Mouse (Mus musculus) ES-Bruce4 (cell line): Measurements from ENCODE around the gene Traf4. TPM values are rescaled to one million over a fixed set of nuclear protein-coding genes. Genes with fewer than 3 reads are reported as not detected.

Source experiments
- H3K27ac ChIP-seq: 2 replicates; pipeline ENCODE4 v1.5.1; 2012; ENCODE audit warnings: low read length, inconsistent platforms; ENCODE audit not compliant: insufficient read depth
- H3K27me3 ChIP-seq: 2 replicates; pipeline ENCODE4 v1.6.1; 2012; ENCODE audit warnings: mild to moderate bottlenecking, low read length, inconsistent platforms; ENCODE audit not compliant: control insufficient read depth, poor library complexity, insufficient read depth, severe bottlenecking
- H3K36me3 ChIP-seq: 2 replicates; pipeline ENCODE4 v1.6.1; 2012; ENCODE audit warnings: inconsistent platforms, mild to moderate bottlenecking, low read length, moderate library complexity; ENCODE audit not compliant: control insufficient read depth, poor library complexity, insufficient read depth, severe bottlenecking
- H3K4me1 ChIP-seq: one replicate; pipeline ENCODE4 v1.8.1; 2011; ENCODE audit warnings: low read length; ENCODE audit not compliant: control insufficient read depth, insufficient read depth
- H3K4me3 ChIP-seq: 2 replicates; pipeline ENCODE4 v1.5.1; 2011; ENCODE audit warnings: low read depth, mild to moderate bottlenecking, low read length
- H3K9ac ChIP-seq: 2 replicates; pipeline ENCODE4 v1.6.1; 2012; ENCODE audit warnings: low read depth, mild to moderate bottlenecking, inconsistent platforms; ENCODE audit not compliant: poor library complexity, severe bottlenecking
- H3K9me3 ChIP-seq: replicated peaks from 2 replicates; pipeline ENCODE4 v1.6.1; 2012; ENCODE audit warnings: mild to moderate bottlenecking, low read length, inconsistent platforms; ENCODE audit not compliant: control insufficient read depth, poor library complexity, insufficient read depth, severe bottlenecking
- CTCF ChIP-seq: IDR thresholded peaks from one replicate; pipeline ENCODE4 v1.8.1; 2011; ENCODE audit warnings: low read depth, low read length
- EP300 ChIP-seq: IDR thresholded peaks from 2 replicates; pipeline ENCODE4 v1.6.1; 2011; ENCODE audit warnings: low read depth, low read length; ENCODE audit not compliant: insufficient read depth
- POLR2A ChIP-seq: IDR thresholded peaks from one replicate; pipeline ENCODE4 v1.8.1; 2011; ENCODE audit warnings: low read length; ENCODE audit not compliant: insufficient read depth
- polyA plus RNA-seq: library from polyadenylated mRNA; stranded (reverse); fragments of >200 nt; gene quantifications from 2 replicates; pipeline ENCODE4 v1.2.4, GENCODE M21; 2011; ENCODE audit warnings: low read depth; ENCODE audit not compliant: missing spikeins, insufficient read depth, insufficient read length

Traf4 gene
- polyA plus RNA-seq, 1 experiment, result 87.4 TPM

GRCm38 (mm10) chr11:78113616-78114015, 51.8 kb downstream of the Traf4 start:
- Histone ChIP-seq H3K4me1 (peaks cover 1% of the 10 kb centered on the region), H3K9ac (no peak overlapping the region), H3K9me3 (no peaks in the 10 kb centered on the region), H3K36me3 (no peaks in the 10 kb centered on the region), H3K27ac (no peak overlapping the region), H3K4me3 (no peak overlapping the region), H3K27me3 (no peaks in the 10 kb centered on the region)
- TF ChIP-seq CTCF, result no peak
- no peak for TF ChIP-seq EP300
- no peak for TF ChIP-seq POLR2A

Other genes with a start within 250 kb of the Traf4 start
- 0.33 and 0.57 TPM in 2 replicates for gene Sez6, start 234.8 kb downstream of the Traf4 start, polyA plus RNA-seq
- 50.8 and 58.2 TPM in 2 replicates for gene Phf12, start 182.8 kb downstream of the Traf4 start, polyA plus RNA-seq
- gene Dhrs13, start 133.3 kb downstream of the Traf4 start, polyA plus RNA-seq, result 8.7 and 10.7 TPM in 2 replicates
- gene Flot2, start 127.7 kb downstream of the Traf4 start, polyA plus RNA-seq, result 76.6 and 85.5 TPM in 2 replicates
- 24.0 and 25.1 TPM in 2 replicates for gene Eral1, start 85.2 kb downstream of the Traf4 start, polyA plus RNA-seq
- gene Fam222b, start 70.9 kb downstream of the Traf4 start, polyA plus RNA-seq, result 17.5 and 18.1 TPM in 2 replicates
- gene Nek8, start 11.1 kb upstream of the Traf4 start, polyA plus RNA-seq, result 18.1 and 20.0 TPM in 2 replicates
- 12.2 and 13.2 TPM in 2 replicates for gene Tlcd1, start 11.1 kb upstream of the Traf4 start, polyA plus RNA-seq
- 2,740 and 2,914 TPM in 2 replicates for gene Rpl23a, start 18.0 kb upstream of the Traf4 start, polyA plus RNA-seq
- 33.1 and 36.1 TPM in 2 replicates for gene Rab34, start 22.8 kb upstream of the Traf4 start, polyA plus RNA-seq
- gene Proca1, start 27.8 kb upstream of the Traf4 start, polyA plus RNA-seq, result 6.1 and 7.6 TPM in 2 replicates
- gene Sdf2, start 80.2 kb upstream of the Traf4 start, polyA plus RNA-seq, result 53.9 and 56.6 TPM in 2 replicates
- gene Supt6, start 80.4 kb upstream of the Traf4 start, polyA plus RNA-seq, result 73.2 and 73.4 TPM in 2 replicates
- gene 2610507B11Rik, start 96.2 kb upstream of the Traf4 start, polyA plus RNA-seq, result 108 and 112 TPM in 2 replicates
- 0.75 and 1.1 TPM in 2 replicates for gene BC030499, start 125.3 kb upstream of the Traf4 start, polyA plus RNA-seq
- 66.9 and 68.8 TPM in 2 replicates for gene Spag5, start 135.9 kb upstream of the Traf4 start, polyA plus RNA-seq
- gene Aldoc, start 157.4 kb upstream of the Traf4 start, polyA plus RNA-seq, result 32.5 and 55.1 TPM in 2 replicates
- 24.2 and 29.5 TPM in 2 replicates for gene Pigs, start 162.8 kb upstream of the Traf4 start, polyA plus RNA-seq
- 25.7 and 28.7 TPM in 2 replicates for gene Unc119, start 177.9 kb upstream of the Traf4 start, polyA plus RNA-seq
- not detected in 2 replicates for gene Foxn1, start 221.0 kb upstream of the Traf4 start, polyA plus RNA-seq